In the genomic region with DNA sequence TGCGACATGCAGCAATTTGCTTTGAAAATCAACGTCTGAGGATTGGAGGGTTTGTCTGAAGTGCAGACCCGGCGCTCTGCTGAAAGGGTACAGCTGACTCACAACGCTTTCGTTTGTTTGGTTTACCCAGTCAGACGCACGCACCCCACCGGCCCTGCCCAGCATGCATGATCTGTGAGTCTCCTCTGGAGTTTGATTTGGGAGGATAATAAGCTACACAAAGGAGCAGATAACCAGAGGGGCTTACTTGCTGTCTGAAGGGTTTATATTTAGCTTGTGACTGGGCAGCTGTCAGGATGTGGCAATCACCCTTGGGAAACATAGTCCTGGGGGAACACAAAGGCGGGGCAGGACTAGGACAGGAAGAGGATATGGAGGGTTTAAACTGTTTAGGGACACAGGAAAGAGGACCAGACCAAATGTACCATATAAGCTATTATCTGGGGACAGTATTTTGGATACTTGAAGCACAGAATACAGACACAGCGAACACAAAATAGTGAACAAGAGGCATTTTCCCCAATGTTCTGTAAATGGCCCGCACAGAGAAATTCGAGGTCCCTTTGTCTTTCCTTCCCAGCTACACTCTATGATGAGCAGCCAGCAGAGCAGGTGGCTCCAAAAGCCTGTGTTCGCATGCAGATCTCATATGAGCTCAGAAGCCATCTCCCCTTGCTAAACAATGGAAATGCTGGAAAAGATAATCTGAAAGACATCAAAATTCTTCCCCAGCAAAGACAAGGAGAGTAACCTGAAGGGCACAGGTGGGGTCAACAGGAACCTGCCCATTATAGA, we compare ENCODE assay signal across 8 mouse cellular contexts.
DNase-seq lines count a peak whose midpoint lies in the region; ATAC-seq lines count a peak whose summit lies in the region.

No protein-coding gene starts in this region.

- peak; percentile 93 for ATAC-seq in lung, embryonic 16.5 days (ENCODE audit: low read depth)
- no peak for ATAC-seq in CD4-positive, CD25-positive, alpha-beta regulatory T cell, adult 4 months

- H3K9me3 ChIP-seq in lung, embryonic 16.5 days (ENCODE audit: control insufficient read depth, low read length), result no peaks in the 10 kb centered on the region

- H3K4me1 ChIP-seq in lung, embryonic 16.5 days (replicated peaks; ENCODE audit: control insufficient read depth, insufficient read depth, low read length), result peaks cover 5% of the 10 kb centered on the region

- H3K9ac ChIP-seq in lung, embryonic 16.5 days (ENCODE audit: low read length), result peak overlapping the region; percentile 47; the same call in 1 of the 2 replicates

- peak overlapping the region; percentile 88 for H3K27ac ChIP-seq in lung, embryonic 16.5 days (ENCODE audit: low read length)

- peak overlapping the region; percentile 23 for H3K4me2 ChIP-seq in lung, embryonic 16.5 days (ENCODE audit: low read depth, low read length)

- peak; percentile 13 to 19 for DNase-seq in cerebellum, postnatal 25 days
- DNase-seq in cerebellum, adult 8-10 months, result no peak
- peak; percentile 28 for DNase-seq in right cerebral cortex, postnatal 4 days
- DNase-seq in right cerebral cortex, adult 18-20 months, result no peak
- DNase-seq in adipocyte (ENCODE audit: low spot score), result no peak
- DNase-seq in cerebellum, adult 18-20 months, result no peak

- H3K27me3 ChIP-seq in lung, embryonic 16.5 days (ENCODE audit: control insufficient read depth, insufficient read depth, low read depth, low read length), result no peaks in the 10 kb centered on the region

- H3K36me3 ChIP-seq in lung, embryonic 16.5 days (ENCODE audit: control insufficient read depth, insufficient read depth, low read length), result no peaks in the 10 kb centered on the region

- 23% methylated on average over 14 of the region's 14 CpGs for WGBS in lung, embryonic 16.5 days

- no peak overlapping the region for H3K4me3 ChIP-seq in lung, embryonic 16.5 days (ENCODE audit: low read length)

Comparison
In these comparisons a context has a peak if more than half of its experiments do, and no peak if none do; other contexts are left out.
1. DNase-seq: peak in cerebellum, postnatal 25 days (2 of 2) and right cerebral cortex, postnatal 4 days (single experiment); none in cerebellum, adult 8-10 months (single experiment), right cerebral cortex, adult 18-20 months (single experiment), adipocyte (single experiment) and cerebellum, adult 18-20 months (0 of 2).